Mouse (Mus musculus) layer of hippocampus, postnatal 10 days (tissue): ENCODE data around the gene Akt3. TPM values are rescaled to one million over a fixed set of nuclear protein-coding genes. Genes with fewer than 3 reads are reported as not detected.

Experiments used
- DNase-seq, 2 experiments: peaks; one replicate each; pipeline ENCODE4 v3.0.0; 2021; ENCODE audit warnings: low spot score in 2 of 2
- total RNA-seq, 2 experiments: library from RNA; stranded (reverse); gene quantifications; 2 replicates each; pipeline ENCODE4 v1.2.3; 2021

The Akt3 gene
- total RNA-seq, 2 experiments from 2014 or later = 326 to 338 TPM

DNA sequence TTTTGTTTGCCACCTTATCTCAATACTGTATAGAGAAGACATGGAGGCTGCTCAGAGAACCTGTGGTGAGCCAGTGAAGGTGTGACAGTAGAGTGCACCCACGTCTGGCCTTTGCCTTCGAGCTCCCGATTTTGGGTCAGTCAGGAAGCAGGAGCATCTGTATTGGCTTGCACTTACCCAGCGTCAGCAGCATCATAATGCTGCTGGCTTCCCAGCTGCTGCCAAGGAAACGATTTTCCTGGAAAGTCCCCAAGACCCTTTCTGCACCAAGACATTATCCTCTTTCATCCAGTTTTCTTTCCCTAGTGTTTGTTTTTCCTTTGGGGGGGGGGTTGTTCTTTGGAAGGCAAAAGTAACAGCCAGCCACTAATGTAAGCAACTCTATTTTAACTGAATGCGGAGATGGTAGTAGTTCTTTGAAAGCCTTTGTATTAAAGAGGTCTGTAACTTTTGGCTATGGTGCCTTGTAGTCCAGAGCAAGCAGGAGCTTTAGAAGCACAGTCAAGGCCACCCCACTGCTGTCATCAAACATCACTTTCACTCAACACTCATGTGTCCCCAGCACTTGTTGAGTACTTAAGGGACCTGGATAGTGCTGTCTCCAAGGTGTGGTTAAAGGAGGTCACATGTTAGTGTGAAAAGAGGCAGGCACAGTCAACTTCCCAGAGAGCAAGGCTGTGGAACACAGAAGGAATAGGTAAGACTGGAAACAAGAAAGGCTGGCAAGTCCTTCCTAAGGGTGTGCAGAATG is 270.8 kb downstream of the Akt3 start:
- DNase-seq = no peak

GRCm38 (mm10) chr1:176986275-176986674 is 271.7 kb downstream of the Akt3 start:
- DNase-seq = no peak

- no peak for DNase-seq
These were observed 272.3 kb downstream of the Akt3 start for GRCm38 (mm10) chr1:176985691-176986090.

DNA sequence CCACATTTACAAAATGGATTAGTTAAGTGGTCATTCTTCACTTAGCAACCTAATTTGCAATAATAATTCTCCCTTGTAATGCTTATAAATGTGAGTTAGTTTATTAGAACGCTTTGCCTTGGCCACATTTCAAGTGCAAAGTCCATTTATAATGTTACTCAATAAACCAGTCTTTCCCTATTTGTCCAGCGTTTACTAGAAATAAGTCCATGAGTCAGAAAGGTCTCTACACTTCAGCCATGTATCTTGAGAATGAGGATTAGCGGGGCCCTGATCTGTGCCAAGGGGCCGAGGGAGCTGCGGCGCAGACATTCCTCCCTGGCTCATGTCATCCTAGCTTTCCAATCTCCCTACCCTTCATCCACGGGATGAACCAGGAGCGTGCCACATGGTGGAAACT is 275.3 kb downstream of the Akt3 start:
- no peak for DNase-seq

- DNase-seq = no peak
These were observed 276.5 kb downstream of the Akt3 start for GRCm38 (mm10) chr1:176981511-176981910.

DNA sequence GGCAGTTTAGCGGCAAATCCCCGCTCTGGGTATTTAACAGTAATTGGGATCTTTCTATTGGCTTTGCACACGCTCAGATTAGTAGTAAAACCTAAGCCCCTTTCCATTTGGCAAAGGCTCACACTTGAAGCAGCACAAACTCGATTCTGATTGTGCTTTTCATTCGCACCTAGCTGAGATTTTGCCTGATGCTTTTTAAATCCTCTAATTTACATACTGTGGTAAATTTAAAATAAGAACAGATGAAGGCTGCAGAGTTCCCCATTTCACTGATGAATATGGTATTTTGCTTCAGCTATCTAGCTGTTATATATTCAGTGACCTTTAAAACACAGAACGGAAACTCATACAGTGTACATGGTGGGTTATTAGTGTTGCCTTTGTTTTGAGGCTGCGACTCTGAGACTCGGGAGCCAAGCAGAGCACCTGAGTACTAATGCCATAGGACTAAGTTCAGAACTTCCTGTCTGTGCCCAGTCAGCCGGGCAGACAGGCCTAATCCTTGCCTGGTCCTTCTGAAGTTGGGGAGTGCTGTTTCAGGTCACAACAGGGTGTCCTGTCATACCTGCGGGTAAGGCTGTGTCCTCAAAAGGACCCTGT is 277.1 kb downstream of the Akt3 start:
- no peak for DNase-seq

GRCm38 (mm10) chr1:176980140-176980539 is 277.9 kb downstream of the Akt3 start:
- DNase-seq = no peak

DNA sequence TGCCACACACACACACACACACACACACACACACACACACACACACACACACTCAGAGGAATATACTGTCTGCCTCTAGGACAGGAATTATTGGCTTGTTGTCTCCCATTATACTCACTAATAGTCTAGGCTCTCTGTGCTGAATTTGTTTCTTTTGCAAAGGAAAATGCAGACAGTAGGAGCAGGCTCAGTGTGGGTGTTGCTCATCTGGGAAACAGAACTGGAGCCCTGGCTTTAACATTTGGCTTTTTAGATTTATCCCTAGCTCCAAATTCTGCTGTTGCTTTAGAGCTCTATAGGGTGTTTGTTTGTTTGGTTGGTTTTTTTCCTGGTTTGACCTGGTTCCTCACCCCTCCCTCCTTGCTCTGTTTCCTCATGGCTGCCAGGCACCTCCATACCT is 278.8 kb downstream of the Akt3 start:
- no peak for DNase-seq

GRCm38 (mm10) chr1:176973356-176974088 is 284.5 kb downstream of the Akt3 start:
- DNase-seq = no peak

GRCm38 (mm10) chr1:176971479-176971797 is 286.6 kb downstream of the Akt3 start:
- no peak for DNase-seq

DNA sequence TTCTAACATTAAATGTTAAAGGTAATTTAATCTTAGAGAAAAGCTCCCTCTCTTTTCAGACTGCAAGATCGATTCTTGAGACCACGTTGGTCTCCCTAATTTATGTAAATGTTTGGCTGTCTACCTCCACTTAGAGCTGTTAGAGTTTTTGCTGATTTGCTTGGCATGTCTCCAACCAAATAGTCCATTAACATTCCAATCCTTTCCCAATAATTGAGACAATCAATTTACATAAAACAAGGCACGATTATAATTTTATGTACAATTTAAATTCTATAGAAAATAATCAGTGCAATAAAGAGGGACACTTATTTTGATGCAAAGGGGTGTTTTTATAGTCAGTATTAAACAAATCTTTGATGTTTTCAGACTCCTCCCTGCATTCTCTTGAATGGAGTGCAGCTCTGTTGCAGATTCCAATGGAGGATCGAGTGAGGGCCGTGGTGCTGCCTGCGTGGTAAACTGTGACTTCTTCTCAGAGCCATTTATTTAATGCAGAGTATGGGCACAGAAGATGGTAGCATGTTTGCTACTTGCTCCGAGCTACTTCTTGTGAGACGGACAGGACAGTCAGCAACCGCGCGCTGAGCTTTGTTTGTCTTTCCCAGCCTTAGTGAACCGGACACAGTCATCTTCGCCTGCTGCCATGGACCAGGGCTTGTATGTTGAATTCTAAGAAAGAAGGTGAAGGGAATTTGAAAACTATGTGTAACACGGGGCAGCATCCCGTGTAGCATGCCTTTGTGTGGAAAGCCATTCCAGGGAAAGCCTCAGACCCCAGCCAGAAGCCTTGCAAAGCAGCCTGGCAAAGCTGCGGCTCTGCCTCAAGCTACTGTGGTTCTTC is 287.1 kb downstream of the Akt3 start:
- no peak for DNase-seq

Other genes starting within 250 kb of the Akt3 start
- 100 to 1,000 TPM; 639 to 677 TPM for gene Zbtb18, start 184.1 kb upstream of the Akt3 start, total RNA-seq